Mouse (Mus musculus) adrenal gland (tissue): ENCODE measurements at regions not wholly inside any gene's neighbourhood (a gene's known extent, or its start where the extent isn't known, plus 50 kb on each side); places are given as distances from the start of the nearest gene placed in this dataset.

Experiments
- intact Hi-C: fragments of 180-260 bp; cut with DNase I; formaldehyde crosslinking; loops from one replicate; pipeline ENCODE4 v1.15.1; 2025

DNA sequence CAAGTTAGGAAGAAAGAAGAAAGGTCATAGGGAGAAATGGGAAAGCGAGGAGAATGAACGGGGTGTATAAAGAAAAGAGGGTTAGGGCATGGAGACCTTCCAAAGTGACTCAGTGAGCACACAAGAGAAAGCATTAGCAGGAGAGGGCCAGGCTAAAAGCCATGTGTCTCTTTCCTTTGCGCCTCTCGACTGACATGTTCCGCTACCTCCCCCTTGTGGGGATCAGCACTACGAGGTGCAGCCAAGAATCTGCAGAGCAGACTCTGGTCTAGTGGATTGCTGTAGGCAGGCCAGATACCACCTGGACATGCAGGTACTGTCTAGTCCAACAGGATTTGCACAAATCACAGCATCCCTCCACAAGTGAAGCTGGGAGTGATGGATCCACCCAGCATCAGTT, 54.0 kb downstream of the Kcna5 start:
- intact Hi-C loops = no loop called here

- intact Hi-C loops = loop anchor here (10.0 kb wide), 2 partner anchors 323 to 873 kb away; no protein-coding TSS in a partner anchor
Observed at GRCm38 (mm10) chr6:126477506-126477905, 57.7 kb downstream of the Kcna5 start.

- intact Hi-C loops = loop anchor here (10.0 kb wide), 2 partner anchors 322 to 872 kb away; no protein-coding TSS in a partner anchor
Observed at GRCm38 (mm10) chr6:126476758-126477157, 58.5 kb downstream of the Kcna5 start.

- intact Hi-C loops = loop anchor here (10.0 kb wide), 2 partner anchors 321 to 871 kb away; no protein-coding TSS in a partner anchor
Observed at GRCm38 (mm10) chr6:126475555-126475954, 59.7 kb downstream of the Kcna5 start.

GRCm38 (mm10) chr6:126453751-126454150, 81.5 kb downstream of the Kcna5 start:
- intact Hi-C loops = no loop called here

- intact Hi-C loops = no loop called here
Observed at GRCm38 (mm10) chr6:126445519-126445918, 89.7 kb downstream of the Kcna5 start.

DNA sequence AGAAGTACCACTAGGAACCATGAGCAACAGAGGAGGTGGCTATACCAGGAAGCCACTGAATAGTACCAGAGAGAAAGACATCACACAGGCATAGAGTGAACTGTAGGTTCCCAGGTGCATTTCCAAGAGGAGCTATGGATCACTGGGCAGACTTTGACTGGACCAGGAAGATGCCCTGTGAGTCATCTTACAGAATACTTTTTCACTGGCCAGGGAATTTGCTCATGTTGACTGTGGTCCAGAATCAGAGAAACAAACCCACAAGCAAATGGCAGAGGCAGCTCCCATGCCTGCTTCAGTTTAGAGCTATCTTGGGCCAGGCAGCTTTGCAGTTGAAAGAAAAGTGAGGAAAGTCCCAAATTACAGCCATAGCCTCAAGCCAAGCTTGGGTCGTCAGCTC, 95.0 kb downstream of the Kcna5 start:
- intact Hi-C loops = no loop called here

DNA sequence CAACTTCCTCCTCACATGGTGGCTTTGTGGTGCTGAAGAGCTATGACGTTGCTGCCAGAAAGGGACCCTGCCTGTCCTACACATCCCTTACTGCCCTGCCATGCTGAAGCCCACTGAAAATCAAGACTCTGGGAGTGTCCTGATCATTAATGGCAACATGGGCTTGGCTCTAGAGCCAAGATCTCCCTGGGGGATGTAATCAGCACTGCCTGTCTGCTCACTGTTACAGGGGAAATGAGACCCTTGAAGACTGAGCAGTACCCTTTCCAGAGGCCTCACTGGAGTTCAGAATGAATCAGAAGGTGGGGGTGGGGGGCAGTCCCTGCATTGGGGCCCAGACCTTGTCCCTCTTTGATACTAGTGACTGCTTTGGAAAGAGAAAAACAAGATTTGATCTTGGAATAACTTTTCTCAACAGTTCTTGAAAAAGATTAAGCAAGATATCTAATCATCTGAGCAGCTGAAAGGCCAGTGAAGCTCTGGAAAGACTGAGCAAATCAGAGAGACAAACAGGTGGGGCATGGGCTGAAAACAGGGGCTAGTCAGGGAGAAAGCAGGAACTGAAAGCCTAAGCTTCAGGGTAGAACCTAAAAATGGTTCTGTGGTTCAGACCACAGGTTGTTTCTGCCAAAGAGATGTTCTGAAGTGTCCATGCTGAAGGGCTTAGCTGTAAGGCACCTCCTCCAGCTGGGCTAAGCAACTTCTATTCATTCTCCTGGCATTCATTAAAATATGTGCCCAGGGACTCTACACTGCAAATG, 97.1 kb downstream of the Kcna5 start:
- intact Hi-C loops = no loop called here

- intact Hi-C loops = no loop called here
Observed at GRCm38 (mm10) chr6:126427208-126427607, 108.0 kb downstream of the Kcna5 start.

DNA sequence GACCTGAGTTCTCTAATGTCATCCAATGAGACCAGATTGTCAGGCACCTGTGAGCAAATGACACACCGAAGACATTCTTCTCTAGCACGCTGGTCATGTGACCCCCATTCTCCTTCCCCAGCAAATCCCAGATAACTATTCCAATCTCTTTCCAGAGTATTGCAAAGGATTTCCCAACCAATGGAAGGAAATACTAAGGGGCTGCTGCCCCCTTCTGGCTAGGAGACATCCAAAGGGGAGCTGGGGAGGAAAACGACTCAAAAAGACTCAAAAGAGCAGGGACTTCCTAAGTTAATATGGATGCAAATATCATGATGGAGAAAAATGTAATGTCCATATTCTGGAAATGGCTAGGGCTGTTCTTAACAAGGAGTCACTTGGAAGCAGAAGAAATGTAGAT, 129.5 kb downstream of the Kcna5 start:
- intact Hi-C loops = loop anchor here (10.0 kb wide), 1 partner anchor 241 kb away; the partner anchor contains the start of gene Ntf3

DNA sequence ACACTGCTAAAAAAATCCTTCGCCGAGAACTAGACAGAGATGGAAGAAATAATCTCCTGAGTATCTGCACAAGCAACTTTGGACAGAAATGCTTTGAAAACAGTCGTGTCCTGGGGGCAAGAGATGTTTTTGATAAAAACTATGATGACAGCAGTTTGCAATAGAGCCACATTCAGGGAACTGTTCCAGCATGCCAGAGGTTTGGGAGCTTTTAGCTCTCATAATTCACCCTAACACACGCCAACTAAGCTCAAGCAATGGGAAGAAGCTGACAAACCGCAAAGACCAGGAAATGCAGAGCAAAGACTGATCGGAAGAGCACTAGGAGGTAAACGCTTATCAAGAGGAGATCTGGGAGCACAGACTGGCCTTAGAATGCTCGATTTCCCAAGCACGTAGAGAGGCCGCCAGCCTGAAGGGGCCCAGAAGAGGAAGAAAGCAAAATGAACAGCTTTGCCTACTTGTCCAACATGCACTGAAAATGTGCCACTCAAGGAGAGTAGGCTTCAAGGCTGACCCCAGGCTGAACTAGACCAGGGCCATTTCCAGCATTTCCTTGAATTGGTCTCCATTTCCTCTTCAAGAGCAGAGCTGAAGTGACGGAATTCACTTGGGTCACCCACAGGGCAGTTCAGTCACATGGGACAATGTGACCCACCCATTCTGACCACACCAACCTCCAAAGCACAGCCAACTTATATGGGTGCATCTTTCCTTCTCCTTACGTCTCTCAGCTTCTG, 130.7 kb downstream of the Kcna5 start:
- intact Hi-C loops = loop anchor here (10.0 kb wide), 1 partner anchor 240 kb away; the partner anchor contains the start of gene Ntf3

GRCm38 (mm10) chr6:126399595-126399994, 135.6 kb downstream of the Kcna5 start:
- intact Hi-C loops = no loop called here

DNA sequence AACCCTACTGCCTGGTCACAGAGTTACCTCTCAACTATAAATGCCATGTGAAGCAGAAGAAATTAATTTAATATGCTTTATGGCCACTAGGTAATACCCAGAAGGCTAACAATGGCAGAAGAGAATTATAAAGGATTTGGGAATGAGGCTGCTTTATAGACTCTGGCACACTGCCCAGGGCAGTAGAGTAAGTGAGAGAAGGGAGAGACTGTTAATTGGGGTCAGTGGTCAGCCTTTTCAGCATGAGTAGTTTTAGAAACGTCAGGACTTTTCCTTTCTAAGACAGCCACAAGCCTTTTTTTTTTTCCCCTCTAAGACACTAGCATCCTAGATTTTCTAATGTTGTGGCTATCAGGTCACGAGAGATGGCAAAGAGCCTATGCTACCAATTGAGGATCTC, 136.6 kb downstream of the Kcna5 start:
- intact Hi-C loops = no loop called here

- intact Hi-C loops = no loop called here
Observed at GRCm38 (mm10) chr6:126395015-126395414, 140.2 kb downstream of the Kcna5 start.

DNA sequence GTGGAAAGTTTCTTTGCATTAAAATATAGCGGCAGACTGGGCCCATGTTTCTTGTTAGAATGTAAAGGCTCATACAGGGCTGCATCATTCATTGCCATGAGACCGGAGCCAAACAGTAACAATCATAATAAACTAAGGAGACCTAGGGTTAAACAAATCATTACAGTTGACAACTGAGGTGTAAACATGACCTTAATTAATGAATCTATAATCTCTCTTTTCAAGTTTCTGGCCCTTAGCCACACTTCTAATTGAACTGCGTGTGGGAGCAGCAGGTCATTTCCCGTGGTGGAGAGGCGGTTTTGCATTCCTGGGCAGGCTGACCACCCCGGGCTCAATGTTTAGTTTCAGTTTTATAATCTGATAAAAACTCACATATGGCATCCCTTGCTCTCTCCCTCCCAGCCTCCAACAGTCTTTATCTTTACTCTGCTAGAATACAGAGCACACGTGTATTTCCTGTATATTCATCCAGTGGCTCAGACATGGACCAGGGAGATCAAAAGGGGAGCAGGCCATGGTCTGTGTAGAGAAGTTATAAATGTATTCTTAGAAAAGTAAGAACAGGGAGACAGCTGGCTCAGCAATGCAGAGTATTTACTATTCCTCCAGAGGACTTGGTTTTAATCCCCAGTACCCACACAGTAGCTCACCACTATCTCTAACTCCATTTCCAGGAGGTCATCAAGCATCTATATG, 141.0 kb downstream of the Kcna5 start:
- intact Hi-C loops = no loop called here

DNA sequence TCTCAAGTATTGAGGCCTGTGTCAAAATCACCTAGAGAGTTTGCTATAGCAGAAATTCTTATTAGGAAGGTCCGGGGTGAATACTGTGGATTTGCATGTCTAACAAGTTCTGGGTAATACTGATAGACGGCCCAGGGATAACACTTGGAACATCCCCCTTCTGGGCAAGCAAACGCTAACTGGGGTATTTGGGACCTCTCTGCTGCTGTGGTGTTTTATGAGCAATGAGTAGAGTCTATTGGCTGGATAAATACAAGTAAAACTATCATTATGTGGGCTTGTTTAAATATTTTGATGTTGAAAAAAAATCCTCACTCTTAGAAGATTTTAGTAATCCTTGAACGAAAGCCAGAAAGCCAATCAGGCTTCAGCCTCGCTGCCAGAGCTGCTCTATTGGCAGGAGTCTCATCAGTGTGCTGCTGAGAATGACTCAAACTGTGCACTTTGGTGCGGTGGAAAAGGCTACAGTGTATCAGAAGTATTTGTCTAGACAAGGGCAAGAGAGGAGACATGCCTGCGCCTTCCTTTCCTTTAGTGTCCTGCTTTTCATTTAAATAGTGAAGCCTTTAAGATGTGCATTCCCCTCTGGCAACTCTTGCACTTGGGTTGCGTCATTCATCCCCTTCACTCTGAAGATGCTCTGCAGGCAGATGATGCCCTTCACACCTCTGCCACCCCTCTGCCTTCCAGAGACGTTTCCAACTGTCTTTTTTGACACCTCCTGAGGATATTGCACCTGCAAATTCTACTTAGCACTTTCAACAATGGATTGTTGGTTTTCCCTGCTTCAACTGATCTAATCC, 150.8 kb downstream of the Kcna5 start:
- intact Hi-C loops = no loop called here

DNA sequence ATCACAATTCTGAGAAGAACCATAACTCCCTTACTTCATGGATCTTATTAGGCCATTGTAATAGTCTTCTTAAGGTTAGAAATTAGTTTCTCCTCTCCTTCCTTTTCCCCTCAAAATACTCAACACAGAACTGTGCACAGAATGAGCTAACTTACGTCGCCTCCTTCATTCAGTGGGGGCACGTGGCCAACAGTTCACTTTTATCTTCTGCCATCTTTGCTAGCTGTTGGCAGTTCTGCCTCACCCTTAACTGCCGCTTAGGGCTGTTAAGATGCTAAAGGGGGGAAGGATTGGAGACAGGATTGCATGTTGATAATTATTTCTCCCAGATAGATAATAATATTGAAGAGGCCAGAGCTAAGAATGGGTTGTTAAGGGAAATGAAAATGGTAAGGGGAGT, 158.0 kb downstream of the Kcna5 start:
- intact Hi-C loops = no loop called here

GRCm38 (mm10) chr6:126374970-126375620, 160.1 kb downstream of the Kcna5 start:
- intact Hi-C loops = no loop called here

DNA sequence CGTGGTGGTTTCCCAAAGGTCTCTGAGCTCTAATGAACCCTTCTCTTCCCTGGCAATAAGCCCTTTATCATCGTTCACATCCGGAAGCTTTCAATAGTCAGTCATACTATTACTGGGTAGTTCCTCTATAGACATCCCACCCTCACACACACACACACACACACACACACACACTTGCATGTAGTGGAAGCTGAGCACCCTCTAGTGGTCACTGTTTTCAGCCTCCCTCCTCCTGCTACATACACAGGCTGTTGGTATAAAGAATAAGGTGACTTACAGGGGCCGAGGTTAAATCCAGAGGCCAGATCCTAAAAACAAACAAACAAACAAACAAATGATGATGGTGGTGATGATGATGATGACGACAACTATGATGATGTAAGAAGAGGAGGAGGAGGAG, 163.2 kb downstream of the Kcna5 start:
- intact Hi-C loops = no loop called here

- intact Hi-C loops = no loop called here
Observed at GRCm38 (mm10) chr6:126371489-126371888, 163.7 kb downstream of the Kcna5 start.
